Mouse (Mus musculus): ENCODE measurements at regions not wholly inside any gene's neighbourhood (a gene's known extent, or its start where the extent isn't known, plus 50 kb on each side); places are given as distances from the start of the nearest gene placed in this dataset.

DNA sequence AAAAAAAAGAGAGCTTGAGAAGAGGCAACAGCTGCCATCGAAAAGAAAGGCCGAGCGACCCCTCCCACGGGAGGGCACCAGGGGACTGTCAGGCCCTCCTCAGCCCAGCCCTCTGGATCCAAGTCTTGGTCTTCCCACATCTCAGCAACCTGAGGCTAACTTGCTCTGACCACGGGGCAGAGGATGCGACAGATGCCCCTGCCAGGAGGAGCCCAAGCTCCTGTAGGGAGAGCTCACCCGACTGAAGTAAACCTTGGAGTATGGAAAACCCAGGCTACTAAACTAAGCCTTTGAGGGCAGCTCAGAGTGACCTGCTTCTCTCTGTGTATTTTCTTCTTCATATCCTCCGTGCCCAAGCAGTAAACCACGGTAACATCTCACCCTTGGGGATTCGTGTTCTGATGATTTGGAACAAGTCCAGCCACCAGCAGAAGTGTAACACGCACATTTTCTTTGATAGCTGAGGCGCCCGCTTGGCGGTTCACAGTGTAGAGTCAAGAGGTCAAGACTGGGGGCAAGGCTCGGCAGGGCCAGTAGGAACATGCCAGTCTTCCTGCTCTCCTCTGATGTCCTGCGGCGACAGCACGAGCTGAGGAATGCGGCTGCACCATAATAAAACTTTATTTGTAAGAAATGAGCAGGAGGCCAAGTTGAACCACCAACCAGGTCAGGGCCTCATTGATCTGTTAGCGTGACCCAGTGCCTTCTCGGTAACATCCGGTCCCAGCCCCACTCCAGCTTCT, 59.0 kb upstream of the A530016L24Rik start:
- no peak for DNase-seq
- intact Hi-C loops (cut with DNase I), result no loop called here

DNA sequence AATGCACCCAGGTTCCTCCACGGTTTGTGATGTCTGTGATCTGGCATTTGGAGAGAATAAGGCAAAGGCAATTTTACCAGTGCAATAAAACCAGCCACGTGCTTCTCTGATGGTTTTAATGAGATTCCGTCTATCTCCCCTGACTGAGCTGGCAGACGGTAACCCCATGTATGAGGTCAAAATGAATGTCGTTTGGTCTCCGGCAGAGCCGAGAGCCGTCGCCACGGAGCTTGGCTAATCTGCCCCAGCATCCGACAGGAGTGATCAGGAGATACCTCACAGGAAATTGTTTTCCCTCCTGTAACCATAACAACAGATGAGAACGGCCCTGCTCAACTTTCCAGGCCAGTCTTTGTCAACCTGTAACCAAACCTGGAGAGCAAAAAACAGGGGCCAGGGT, 55.9 kb upstream of the A530016L24Rik start:
- DNase-seq, result no peak
- intact Hi-C loops (cut with DNase I), result no loop called here

DNA sequence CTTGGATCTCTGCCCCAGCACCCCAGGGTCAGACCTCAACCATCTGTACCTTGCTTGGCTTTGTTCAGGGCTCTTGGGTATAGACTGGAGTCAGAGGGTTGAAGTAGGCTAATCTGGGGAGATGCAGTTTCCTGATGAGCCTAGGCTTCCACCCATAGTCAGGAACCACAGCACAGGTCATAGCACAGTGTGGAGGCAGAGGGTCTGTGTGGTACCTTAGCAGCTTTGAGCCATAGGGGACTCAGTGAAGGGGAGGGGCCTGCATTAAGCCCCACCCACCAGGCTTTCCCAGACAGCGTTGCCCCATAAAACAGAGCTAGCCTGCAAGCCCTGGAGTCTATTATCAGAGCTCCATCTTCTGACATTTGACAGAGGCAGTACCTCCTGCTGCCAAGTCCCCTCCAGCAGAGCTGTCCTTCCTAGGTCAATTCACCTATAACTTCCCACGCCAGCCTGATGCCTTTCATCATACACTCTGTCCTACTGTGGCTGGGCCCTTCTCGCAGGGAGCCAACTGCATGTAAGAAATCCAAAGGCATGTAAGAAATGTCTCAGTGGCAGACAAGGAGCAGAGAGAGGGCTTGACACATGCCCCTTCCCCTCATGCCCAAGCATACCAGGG, 54.5 kb upstream of the A530016L24Rik start:
- intact Hi-C loops (cut with DNase I), result no loop called here
- DNase-seq, result no peak

DNA sequence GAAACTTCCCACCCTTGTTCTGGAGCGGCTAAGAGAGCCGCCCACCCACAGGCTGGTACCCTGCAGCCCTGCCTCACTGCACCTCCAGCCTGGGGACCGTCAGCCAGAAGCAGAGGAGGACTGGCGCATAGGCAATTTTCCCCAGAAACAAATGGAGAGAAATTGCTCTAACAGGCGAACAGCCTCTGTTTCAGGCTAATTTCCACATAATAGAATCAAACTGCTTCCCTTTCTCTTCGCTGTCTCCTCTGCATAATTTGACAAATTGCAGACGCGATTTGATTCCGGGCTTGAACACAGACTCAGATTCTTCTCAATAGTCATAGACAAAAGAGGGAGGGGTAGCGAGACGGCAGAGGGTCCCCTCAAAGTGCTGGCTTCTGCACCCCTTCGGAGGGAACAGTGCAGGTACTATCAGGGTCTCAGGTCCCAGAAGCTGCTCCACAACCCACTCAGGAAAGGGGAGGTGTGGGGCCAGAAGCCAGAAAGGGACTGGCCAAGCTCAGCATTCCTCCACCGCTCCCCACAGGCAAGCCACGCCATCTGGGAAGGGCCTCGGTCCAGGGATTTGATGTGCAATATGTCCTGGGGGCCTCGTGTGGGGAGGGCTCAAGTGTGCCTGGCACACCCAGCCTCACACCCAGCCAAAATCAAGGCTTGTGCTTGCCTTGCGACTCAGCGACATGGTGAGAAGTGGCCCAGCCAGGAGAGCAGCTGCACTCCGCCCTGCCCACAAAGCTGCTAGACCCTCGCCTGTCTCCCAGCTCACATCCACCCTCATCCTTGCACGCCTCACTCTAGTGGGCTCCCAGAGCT, 53.7 kb upstream of the A530016L24Rik start:
- intact Hi-C loops (cut with DNase I), result no loop called here
- DNase-seq, result peak in 1 of 2 experiments; percentile 17

GRCm38 (mm10) chr12:112437046-112437445, 52.2 kb upstream of the A530016L24Rik start:
- intact Hi-C loops (cut with DNase I), result no loop called here
- DNase-seq, result no peak

- intact Hi-C loops (cut with DNase I), result no loop called here
- no peak for DNase-seq
Observed at GRCm38 (mm10) chr12:112438206-112438605, 51.0 kb upstream of the A530016L24Rik start.
